Mouse (Mus musculus) left cerebral cortex, adult 2 months (tissue): ENCODE measurements around the gene Ctxn2. TPM values are rescaled to one million over a fixed set of nuclear protein-coding genes. Genes with fewer than 3 reads are reported as not detected.

ENCODE experiments used
- DNase-seq, 2 experiments: peaks; one replicate each; pipeline ENCODE4 v3.0.0; 2021 to 2022; ENCODE audit warnings: low spot score in 2 of 2, mixed read lengths in 1 of 2; ENCODE audit errors: extremely low spot score in 1 of 2
- H3K27ac ChIP-seq: fragments of 200-600 bp; 2 replicates; pipeline ENCODE4 v1.8.1; 2022
- H3K4me3 ChIP-seq: fragments of 200-600 bp; 2 replicates; pipeline ENCODE4 v1.8.1; 2022
- CTCF ChIP-seq: fragments of 200-600 bp; IDR thresholded peaks from 2 replicates; pipeline ENCODE4 v1.8.1; 2022; ENCODE audit warnings: antibody characterized with exemption, mild to moderate bottlenecking, moderate library complexity
- intact Hi-C: fragments of 180-260 bp; cut with DNase I; formaldehyde crosslinking; loops from one replicate; pipeline ENCODE4 v1.15.1; 2025
- total RNA-seq, 2 experiments: library from RNA; stranded (reverse); gene quantifications; 2 replicates each; pipeline ENCODE4 v1.2.3; 2021

Gene Ctxn2
- total RNA-seq, 2 experiments from 2014 or later, result 9.7 to 11.0 TPM

DNA sequence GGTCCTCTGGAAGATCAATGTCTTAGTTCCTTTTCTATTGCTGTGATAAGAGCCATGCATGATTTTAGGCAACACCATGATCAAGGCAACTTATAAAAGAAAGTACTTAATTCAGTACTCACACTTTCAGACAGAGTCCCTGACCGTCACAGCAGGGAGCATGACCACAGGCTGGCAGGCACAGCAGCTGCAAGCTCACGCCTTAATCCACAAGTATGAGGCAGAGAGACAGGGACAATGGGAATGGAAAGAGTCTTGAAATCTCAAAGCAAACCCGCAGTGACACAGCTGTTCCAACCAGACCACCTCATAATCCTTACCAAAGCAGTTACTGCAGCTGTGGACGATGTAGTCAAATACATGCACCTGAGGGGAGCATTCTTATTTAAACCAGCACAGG lies 2.4 kb upstream of the Ctxn2 start:
- TF ChIP-seq CTCF, result no peak
- H3K27ac ChIP-seq, result no peak overlapping the region
- H3K4me3 ChIP-seq, result no peak overlapping the region
- intact Hi-C loops, result no loop called here
- no peak for DNase-seq

DNA sequence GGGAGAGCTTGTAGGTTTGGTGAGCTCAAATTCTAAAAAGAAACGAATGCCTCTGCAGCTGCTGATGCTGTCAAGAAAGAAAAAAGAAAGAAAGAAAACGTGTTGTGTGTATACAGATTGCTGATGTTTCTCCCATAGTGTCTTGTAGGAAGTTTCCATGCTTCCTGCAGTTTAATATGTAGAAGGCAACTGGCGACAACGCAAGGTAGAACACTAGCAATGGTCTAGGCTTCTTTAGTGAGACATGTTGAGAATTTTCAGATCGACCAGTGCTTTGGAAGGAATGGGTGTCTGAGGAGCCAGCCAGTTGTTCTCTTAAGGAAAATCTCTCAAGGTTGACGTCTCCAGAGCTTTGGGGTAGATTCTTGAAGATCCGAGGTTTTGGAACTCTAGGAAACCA lies 354 bp downstream of the Ctxn2 start:
- Histone ChIP-seq H3K4me3 (peak overlapping the region; percentile 50), H3K27ac (peak overlapping the region; percentile 84)
- TF ChIP-seq CTCF, result no peak
- intact Hi-C loops, result loop anchor here (2.0 kb wide), 1 partner anchor 14 kb away; the partner anchor contains the start of gene Myef2
- DNase-seq, result no peak

DNA sequence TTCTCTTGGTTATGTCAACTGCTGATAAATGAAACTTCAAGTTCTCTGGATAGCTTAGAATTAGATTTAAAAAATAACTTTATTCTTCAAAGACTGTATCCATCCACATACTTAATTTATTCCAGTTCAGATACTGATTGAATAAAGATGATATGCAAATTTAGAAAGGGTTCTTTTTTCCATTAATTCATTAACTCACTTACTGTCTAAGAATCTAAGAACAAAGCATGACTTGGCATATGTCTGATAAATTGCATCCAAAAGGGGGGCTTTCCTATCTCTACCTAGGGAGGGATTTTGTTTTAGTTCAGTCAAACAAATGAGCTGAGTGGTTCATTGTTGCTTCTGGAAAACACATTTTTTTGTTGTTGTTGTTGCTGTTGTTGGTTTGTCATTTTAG lies 5.8 kb downstream of the Ctxn2 start:
- Histone ChIP-seq H3K4me3 (no peak overlapping the region), H3K27ac (no peak overlapping the region)
- DNase-seq, result no peak
- intact Hi-C loops, result no loop called here
- no peak for TF ChIP-seq CTCF

DNA sequence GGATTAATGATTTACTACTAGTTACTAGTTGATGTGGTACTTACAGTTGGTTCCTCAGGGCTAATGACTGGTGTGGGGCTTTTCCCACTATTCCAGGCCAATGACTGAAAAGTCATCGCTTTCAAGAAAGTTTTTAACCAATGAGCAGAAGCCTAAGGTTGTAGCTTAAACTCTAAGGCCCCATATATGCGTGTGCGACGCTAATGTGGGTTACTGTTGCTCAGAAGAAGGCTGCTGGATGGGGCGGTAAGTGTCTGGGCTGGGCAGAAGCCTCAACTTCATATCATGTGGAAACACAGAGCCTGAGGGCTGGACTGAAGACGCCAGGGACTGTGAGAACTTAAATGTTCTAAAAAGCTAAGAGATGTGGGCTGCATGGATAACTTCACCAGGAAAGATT lies 15.9 kb downstream of the Ctxn2 start, which contains the start of gene Slc12a1:
Gene Slc12a1 (plus strand): TSS at position 118 of the 400 bp plus-strand sequence.
- no peak for DNase-seq
- no peak for TF ChIP-seq CTCF
- intact Hi-C loops, result no loop called here
- H3K4me3 ChIP-seq, result no peak within 1 kb of the TSS
- H3K27ac ChIP-seq, result no peak within 1 kb of the TSS

DNA sequence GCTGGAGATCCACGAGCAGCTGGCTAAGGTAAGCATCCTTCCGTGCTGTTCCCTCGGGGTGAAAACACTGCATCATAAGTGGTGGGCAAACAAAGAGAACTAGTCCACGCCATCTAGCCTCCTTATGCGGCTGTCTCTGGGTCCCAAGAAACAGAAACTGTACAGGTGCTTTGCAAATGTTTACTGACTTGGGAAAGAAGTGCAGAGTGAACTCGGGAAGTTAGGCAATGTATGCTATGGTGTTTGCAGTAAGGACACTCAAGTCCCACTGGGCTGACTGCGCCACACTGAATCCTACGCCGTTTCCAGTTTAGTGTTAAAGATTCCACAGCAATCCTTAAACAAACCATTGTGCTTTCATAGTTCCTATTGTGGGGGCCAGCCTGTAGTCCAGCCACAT lies 17.8 kb downstream of the Ctxn2 start:
- Histone ChIP-seq H3K27ac (no peak overlapping the region), H3K4me3 (no peak overlapping the region)
- no peak for TF ChIP-seq CTCF
- intact Hi-C loops, result no loop called here
- DNase-seq, result no peak

DNA sequence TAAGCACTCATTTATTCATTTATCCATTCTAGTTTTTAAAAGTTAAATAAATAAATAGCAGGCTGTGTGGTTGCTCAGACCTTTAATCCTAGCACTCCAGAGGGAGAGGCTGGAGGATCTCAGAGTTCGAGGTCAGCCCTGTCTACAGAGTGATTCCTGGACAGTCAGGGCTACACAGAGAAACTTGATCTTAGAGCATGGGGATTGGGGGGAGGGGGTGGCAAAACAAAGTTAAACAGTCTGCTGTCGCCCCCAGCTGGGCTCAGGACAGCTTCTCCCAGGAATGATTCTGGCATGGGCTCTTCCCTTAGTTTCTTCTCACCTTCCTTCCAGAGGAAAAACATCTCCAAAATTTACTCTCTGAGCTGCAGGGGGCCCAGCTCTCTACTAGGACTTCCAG lies 19.0 kb downstream of the Ctxn2 start:
- Histone ChIP-seq H3K4me3 (no peak overlapping the region), H3K27ac (no peak overlapping the region)
- intact Hi-C loops, result no loop called here
- DNase-seq, result no peak
- TF ChIP-seq CTCF, result no peak; the same call in 1 of the 2 replicates

DNA sequence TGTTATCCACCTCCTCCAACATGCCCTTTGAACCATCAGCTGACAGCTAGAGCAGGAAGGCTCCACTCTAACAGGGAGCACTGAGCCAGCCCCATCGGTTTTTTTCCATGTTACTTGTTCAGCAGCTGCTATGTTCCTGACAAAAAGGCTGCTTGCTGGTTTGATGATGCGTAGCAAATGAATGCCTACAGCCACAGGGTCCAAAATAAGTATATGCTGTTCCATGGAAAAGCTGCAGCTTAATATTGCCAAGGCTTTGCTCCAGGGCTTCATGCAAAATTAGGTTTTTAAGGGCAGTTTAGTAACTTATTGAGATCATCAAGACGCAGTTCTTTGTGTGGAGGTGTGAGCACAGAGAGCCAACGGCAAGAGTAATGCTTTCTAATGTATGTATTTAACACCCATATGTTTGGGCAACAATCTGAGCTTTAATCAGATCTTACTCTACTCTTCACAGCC lies 25.5 kb downstream of the Ctxn2 start:
- no peak for TF ChIP-seq CTCF
- DNase-seq, result no peak
- intact Hi-C loops, result no loop called here
- H3K4me3 ChIP-seq, result no peak overlapping the region
- no peak overlapping the region for H3K27ac ChIP-seq

DNA sequence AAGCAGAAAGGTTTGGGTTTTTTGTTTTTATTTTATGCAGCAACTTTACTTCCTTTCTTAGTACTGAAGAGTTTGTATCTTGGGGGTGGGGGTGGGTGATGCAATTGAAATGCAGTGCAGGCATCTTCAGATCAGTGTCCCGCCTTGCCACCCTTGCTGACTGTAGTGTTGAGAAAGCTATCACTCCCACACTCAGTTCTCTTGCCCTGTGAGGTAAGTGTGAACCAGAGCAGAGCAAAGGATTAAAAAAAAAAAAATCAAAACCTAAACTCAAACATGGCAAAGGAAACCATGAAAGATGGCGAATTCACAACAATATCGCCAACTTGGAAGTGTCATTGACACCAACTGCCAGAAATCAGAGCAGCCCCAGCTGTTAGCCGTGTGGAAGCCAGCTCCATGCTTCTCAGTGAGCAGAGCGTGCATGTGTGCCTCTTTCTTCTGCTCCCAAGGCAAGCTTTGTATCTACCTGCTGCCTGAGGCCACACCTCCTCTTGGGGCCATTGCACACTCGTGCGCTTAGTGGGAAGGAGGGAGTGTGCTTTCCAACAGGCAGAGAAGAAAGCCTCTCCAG lies 41.8 kb downstream of the Ctxn2 start:
- no peak for TF ChIP-seq CTCF
- intact Hi-C loops, result no loop called here
- no peak overlapping the region for H3K27ac ChIP-seq
- H3K4me3 ChIP-seq, result no peak overlapping the region
- peak in 1 of 2 experiments; percentile 17 for DNase-seq

DNA sequence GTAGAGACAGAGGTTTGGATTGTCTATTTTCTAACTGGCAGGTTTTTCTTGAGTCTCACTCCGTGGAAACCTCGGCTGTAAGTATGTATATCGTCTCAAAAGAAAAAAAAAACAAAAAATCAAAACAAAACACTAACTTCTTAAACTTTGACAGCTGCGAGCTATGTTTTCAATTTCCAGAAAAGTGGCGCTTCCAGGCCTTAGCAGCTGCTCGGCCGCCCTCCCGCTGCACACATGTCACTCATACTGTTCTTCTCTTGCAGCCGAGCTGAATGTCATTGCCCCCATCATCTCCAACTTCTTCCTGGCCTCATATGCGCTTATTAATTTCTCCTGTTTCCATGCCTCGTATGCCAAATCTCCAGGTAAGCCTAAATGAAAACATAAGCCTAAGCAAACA lies 51.4 kb downstream of the Ctxn2 start:
- Histone ChIP-seq H3K27ac (no peak overlapping the region), H3K4me3 (no peak overlapping the region)
- no peak for TF ChIP-seq CTCF
- intact Hi-C loops, result loop anchor here (10.0 kb wide), 1 partner anchor 263 kb away; no protein-coding TSS in a partner anchor
- DNase-seq, result no peak

DNA sequence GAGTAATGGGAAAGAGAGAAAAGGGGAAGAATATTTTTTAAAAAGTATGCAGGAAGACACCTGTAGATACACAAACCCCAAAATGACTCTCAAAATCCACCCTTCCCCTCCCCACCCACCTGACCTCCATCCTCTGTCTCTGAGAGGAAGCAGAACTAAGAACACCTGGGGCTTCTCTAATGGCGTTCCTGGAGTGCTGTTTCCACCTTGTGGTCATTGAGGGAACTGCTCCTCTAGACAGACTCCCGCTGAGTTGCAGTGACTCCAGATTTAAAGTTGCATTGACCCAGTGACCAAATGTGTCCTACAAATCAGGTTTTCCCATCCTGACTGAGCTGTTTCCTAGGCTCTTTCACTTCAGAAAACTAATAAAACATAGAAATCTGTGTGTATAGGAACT lies 52.7 kb downstream of the Ctxn2 start:
- H3K27ac ChIP-seq, result no peak overlapping the region
- peak; percentile 92 for TF ChIP-seq CTCF
- intact Hi-C loops, result loop anchor here (1.0 to 10.0 kb wide), 2 partner anchors 132 to 264 kb away; no protein-coding TSS in a partner anchor
- DNase-seq, result peak; percentile 60 to 63
- H3K4me3 ChIP-seq, result no peak overlapping the region

DNA sequence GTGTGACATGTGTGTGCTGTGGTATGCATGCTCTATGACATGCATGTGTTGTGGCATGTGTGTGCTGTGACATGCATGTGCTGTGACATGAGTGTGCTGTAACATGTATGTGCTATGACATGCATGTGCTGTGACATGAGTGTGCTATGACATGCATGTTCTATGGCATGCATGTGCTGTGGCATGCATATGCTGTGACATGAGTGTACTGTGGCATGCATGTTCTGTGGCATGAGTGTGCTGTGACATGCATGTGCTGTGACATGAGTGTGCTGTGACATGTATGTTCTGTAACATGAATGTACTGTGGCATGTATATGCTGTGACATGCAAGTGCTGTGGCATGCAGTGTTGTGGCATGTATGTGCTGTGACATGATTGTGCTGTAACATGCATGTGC lies 56.4 kb downstream of the Ctxn2 start:
- no peak overlapping the region for H3K27ac ChIP-seq
- intact Hi-C loops, result no loop called here
- TF ChIP-seq CTCF, result no peak
- no peak for DNase-seq
- H3K4me3 ChIP-seq, result no peak overlapping the region

DNA sequence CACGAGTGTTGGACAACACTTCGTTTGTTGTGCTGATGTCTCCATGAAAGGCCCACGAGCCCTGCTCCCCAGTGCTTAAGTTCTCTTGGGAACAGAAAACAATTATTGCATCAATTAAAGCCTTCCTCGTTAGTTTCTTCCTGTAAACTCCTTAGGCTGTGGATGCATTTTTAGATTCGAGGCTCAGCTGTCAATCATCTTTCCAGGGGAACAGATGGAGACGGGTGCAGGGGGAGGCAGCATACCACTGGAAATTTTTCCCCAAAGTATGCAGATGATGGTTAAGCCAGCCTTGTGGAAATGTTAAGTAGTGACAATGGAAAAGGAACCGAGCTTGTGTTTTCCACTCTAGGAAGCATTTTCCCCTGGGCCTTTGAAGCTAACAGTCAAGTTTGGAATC lies 60.3 kb downstream of the Ctxn2 start:
- intact Hi-C loops, result no loop called here
- Histone ChIP-seq H3K4me3 (no peak overlapping the region), H3K27ac (no peak overlapping the region)
- DNase-seq, result no peak
- TF ChIP-seq CTCF, result no peak

Other genes with a start within 250 kb of the Ctxn2 start
- gene Slc24a5, start 68.6 kb upstream of the Ctxn2 start, total RNA-seq, result under 1 TPM in 1 of 2 experiments, not detected in 1; 0.23 TPM
- 10 to 100 TPM; 87.4 to 99.1 TPM for gene Myef2, start 13.0 kb upstream of the Ctxn2 start, total RNA-seq
- gene Slc12a1, start 15.8 kb downstream of the Ctxn2 start, total RNA-seq, result under 1 TPM; 0.07 to 0.16 TPM
- gene Dut, start 110.5 kb downstream of the Ctxn2 start, total RNA-seq, result 10 to 100 TPM; 23.7 to 26.7 TPM